Mouse (Mus musculus) lung, embryonic 15.5 days (tissue): ENCODE measurements around the gene Echs1. TPM values are rescaled to one million over a fixed set of nuclear protein-coding genes. Genes with fewer than 3 reads are reported as not detected.
A peak's percentile ranks its signal among the peaks of the same experiment; 100 is the strongest.

ENCODE experiments used
- ATAC-seq: fragments of 200-750 bp; cut with Nextera tagmentation; 2 replicates; pipeline ENCODE4 v1.8.0; 2017; ENCODE audit warnings: moderate number of reproducible peaks, borderline replicate concordance; ENCODE audit not compliant: low FRiP score, low TSS enrichment; ENCODE audit errors: extremely low read depth
- H3K27ac ChIP-seq: fragments of 300-500 bp; sonication (generic); 2 replicates; pipeline ENCODE4 v1.5.1; 2015; ENCODE audit warnings: moderate library complexity, mild to moderate bottlenecking, inconsistent platforms
- H3K27me3 ChIP-seq: fragments of 300-500 bp; sonication (generic); 2 replicates; pipeline ENCODE4 v1.6.1; 2015; ENCODE audit warnings: inconsistent platforms
- H3K36me3 ChIP-seq: fragments of 300-500 bp; sonication (generic); 2 replicates; pipeline ENCODE4 v1.6.1; 2015; ENCODE audit warnings: inconsistent platforms
- H3K4me1 ChIP-seq: fragments of 300-500 bp; sonication (generic); 2 replicates; pipeline ENCODE4 v1.6.1; 2015; ENCODE audit warnings: inconsistent platforms
- H3K4me2 ChIP-seq: fragments of 300-500 bp; sonication (generic); 2 replicates; pipeline ENCODE4 v1.6.1; 2015; ENCODE audit warnings: inconsistent platforms, mild to moderate bottlenecking, moderate library complexity
- H3K4me3 ChIP-seq: fragments of 300-500 bp; sonication (generic); 2 replicates; pipeline ENCODE4 v1.5.1; 2015; ENCODE audit warnings: mild to moderate bottlenecking, inconsistent platforms
- H3K9ac ChIP-seq: fragments of 300-500 bp; sonication (generic); 2 replicates; pipeline ENCODE4 v1.6.1; 2015; ENCODE audit warnings: inconsistent platforms
- H3K9me3 ChIP-seq: fragments of 300-500 bp; sonication (generic); 2 replicates; pipeline ENCODE4 v1.6.1; 2016; ENCODE audit warnings: inconsistent platforms
- WGBS: fragments of 180-500 bp; shearing (Covaris S2); methylation state at CpG from one replicate; pipeline ENCODE4 v1.1.7; 2015; 5-methylcytosine and 5-hydroxymethylcytosine counted together
- polyA plus RNA-seq: library from polyadenylated mRNA; unstranded; fragments of >200 nt; fragmentation: Nextera tagmentation; extraction: Ambion mirVana; gene quantifications from 2 replicates; pipeline ENCODE4 v1.2.1, GENCODE M21; 2015

Echs1 gene
- polyA plus RNA-seq, 1 experiment from 2014 or later = 147 TPM

- no peak overlapping the region for H3K4me2 ChIP-seq
- no peak for ATAC-seq
- no peak overlapping the region for H3K27ac ChIP-seq
- H3K4me1 ChIP-seq = 0 out of 2 replicates have a peak, but pooled peaks cover 2% of the 10 kb centered on the region
- no peaks in the 10 kb centered on the region for H3K27me3 ChIP-seq
- no peak overlapping the region for H3K9ac ChIP-seq
- H3K4me3 ChIP-seq = no peak overlapping the region
- peaks cover 58% of the 10 kb centered on the region for H3K36me3 ChIP-seq
- 56% methylated on average over 3 of the region's 3 CpGs for WGBS
- no peaks in the 10 kb centered on the region for H3K9me3 ChIP-seq
Measured at GRCm38 (mm10) chr7:140111943-140112342, 4.3 kb downstream of the Echs1 start.

- no peak overlapping the region for H3K4me2 ChIP-seq
- no peak overlapping the region for H3K27ac ChIP-seq
- no peak overlapping the region for H3K4me3 ChIP-seq
- peaks cover 10% of the 10 kb centered on the region; the same call in 1 of the 2 replicates for H3K4me1 ChIP-seq
- H3K9me3 ChIP-seq = no peaks in the 10 kb centered on the region
- ATAC-seq = no peak
- WGBS = 73% methylated on average over 4 of the region's 4 CpGs
- H3K27me3 ChIP-seq = no peaks in the 10 kb centered on the region
- H3K36me3 ChIP-seq = peaks cover 21% of the 10 kb centered on the region
- H3K9ac ChIP-seq = no peak overlapping the region
Measured at GRCm38 (mm10) chr7:140104009-140104408, 12.3 kb downstream of the Echs1 start.

GRCm38 (mm10) chr7:140101993-140102860, 14.0 kb downstream of the Echs1 start, which contains the start of gene Fuom:
TSS of gene Fuom (minus strand) at chr7:140102441.
- Histone ChIP-seq H3K36me3 (peaks cover 4% of the 10 kb centered on the region), H3K9ac (peak within 1 kb of the TSS; percentile 42), H3K4me2 (peak within 1 kb of the TSS; percentile 78), H3K9me3 (no peaks in the 10 kb centered on the region), H3K27ac (no peak within 1 kb of the TSS), H3K4me1 (peaks cover 10% of the 10 kb centered on the region; the same call in 1 of the 2 replicates), H3K27me3 (no peaks in the 10 kb centered on the region), H3K4me3 (peak within 1 kb of the TSS; percentile 49)
- peak; percentile 89 for ATAC-seq
- WGBS = 1% methylated on average over 30 of the region's 30 CpGs

- Histone ChIP-seq H3K27ac (no peak overlapping the region), H3K27me3 (no peaks in the 10 kb centered on the region), H3K4me3 (peak overlapping the region; percentile 49), H3K4me1 (peaks cover 10% of the 10 kb centered on the region; the same call in 1 of the 2 replicates), H3K9ac (peak overlapping the region; percentile 42; the same call in 1 of the 2 replicates), H3K36me3 (no peaks in the 10 kb centered on the region; the same call in 1 of the 2 replicates), H3K4me2 (peak overlapping the region; percentile 78), H3K9me3 (no peaks in the 10 kb centered on the region)
- 74% methylated on average over 10 of the region's 10 CpGs for WGBS
- no peak for ATAC-seq
Measured at GRCm38 (mm10) chr7:140101498-140101897, 14.8 kb downstream of the Echs1 start.

DNA sequence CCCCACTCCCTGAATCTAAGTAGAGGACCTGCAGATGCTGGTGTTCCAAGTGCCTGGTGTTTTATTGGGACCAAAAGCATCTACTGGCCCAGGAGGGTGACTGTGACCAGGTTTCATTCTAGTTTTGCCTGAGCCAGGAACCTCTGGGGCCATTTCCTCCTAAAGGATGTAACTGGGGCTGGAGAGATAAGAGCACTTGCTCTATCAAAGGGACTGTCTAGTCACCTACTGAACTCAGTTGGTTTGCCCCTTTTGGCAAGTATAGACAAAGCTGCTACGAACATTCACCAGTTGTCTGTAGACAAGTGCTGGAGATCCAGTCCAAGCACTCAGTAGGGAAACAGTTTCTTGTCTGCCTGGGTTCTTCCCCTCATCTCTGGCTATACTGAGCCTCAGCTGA, 17.8 kb downstream of the Echs1 start:
- ATAC-seq = no peak

GRCm38 (mm10) chr7:140096055-140096454, 20.2 kb downstream of the Echs1 start:
- H3K4me1 ChIP-seq = no peaks in the 10 kb centered on the region
- no peak overlapping the region for H3K27ac ChIP-seq
- H3K4me2 ChIP-seq = no peak overlapping the region
- H3K9ac ChIP-seq = no peak overlapping the region
- no peak overlapping the region for H3K4me3 ChIP-seq
- no peaks in the 10 kb centered on the region for H3K36me3 ChIP-seq
- H3K27me3 ChIP-seq = no peaks in the 10 kb centered on the region
- ATAC-seq = no peak
- no peaks in the 10 kb centered on the region for H3K9me3 ChIP-seq

More for the DNA sequence above, 17.8 kb downstream of the Echs1 start:
- Histone ChIP-seq H3K27me3 (no peaks in the 10 kb centered on the region), H3K9ac (no peak overlapping the region), H3K27ac (no peak overlapping the region), H3K9me3 (no peaks in the 10 kb centered on the region), H3K4me2 (no peak overlapping the region), H3K36me3 (no peaks in the 10 kb centered on the region), H3K4me3 (no peak overlapping the region), H3K4me1 (peaks cover 10% of the 10 kb centered on the region; the same call in 1 of the 2 replicates)
- 88% methylated on average over 1 of the region's 1 CpGs for WGBS

DNA sequence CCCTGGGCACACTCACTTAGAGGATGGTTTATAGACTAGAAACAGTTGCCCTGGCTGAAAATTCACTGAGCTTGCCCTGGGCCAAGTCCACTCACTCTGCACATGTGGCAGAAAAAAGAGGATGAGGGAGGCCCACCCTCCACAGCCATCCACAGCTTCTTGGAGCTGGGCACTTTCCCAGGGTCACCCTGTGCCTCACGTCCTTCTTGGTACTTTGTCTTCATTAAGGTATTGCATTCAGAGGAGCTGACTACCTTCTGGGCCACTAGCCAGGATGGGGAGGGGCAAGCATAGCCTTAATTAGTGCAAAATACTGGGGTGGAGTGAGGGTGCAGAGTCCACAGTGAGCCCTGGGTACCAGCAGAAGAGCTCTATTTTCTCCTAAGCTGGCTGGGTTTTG, 20.7 kb downstream of the Echs1 start:
- Histone ChIP-seq H3K9me3 (no peaks in the 10 kb centered on the region), H3K4me1 (no peaks in the 10 kb centered on the region), H3K4me2 (no peak overlapping the region), H3K27me3 (no peaks in the 10 kb centered on the region), H3K4me3 (no peak overlapping the region), H3K9ac (no peak overlapping the region), H3K27ac (no peak overlapping the region), H3K36me3 (no peaks in the 10 kb centered on the region)
- ATAC-seq = no peak
- 29% methylated on average over 1 of the region's 1 CpGs for WGBS

- Histone ChIP-seq H3K9ac (no peak overlapping the region), H3K27ac (no peak overlapping the region), H3K4me3 (no peak overlapping the region), H3K4me1 (no peaks in the 10 kb centered on the region), H3K36me3 (no peaks in the 10 kb centered on the region), H3K4me2 (no peak overlapping the region), H3K9me3 (no peaks in the 10 kb centered on the region), H3K27me3 (no peaks in the 10 kb centered on the region)
- no peak for ATAC-seq
- 29% methylated on average over 5 of the region's 5 CpGs for WGBS
Measured at GRCm38 (mm10) chr7:140094954-140095353, 21.3 kb downstream of the Echs1 start.

- no peak within 1 kb of the TSS for H3K4me3 ChIP-seq
- no peak within 1 kb of the TSS for H3K27ac ChIP-seq
- ATAC-seq = no peak
- H3K9me3 ChIP-seq = no peaks in the 10 kb centered on the region
- H3K4me2 ChIP-seq = no peak within 1 kb of the TSS
- H3K9ac ChIP-seq = no peak within 1 kb of the TSS
- H3K36me3 ChIP-seq = no peaks in the 10 kb centered on the region
- 57% methylated on average over 5 of the region's 5 CpGs for WGBS
- no peaks in the 10 kb centered on the region for H3K27me3 ChIP-seq
- no peaks in the 10 kb centered on the region for H3K4me1 ChIP-seq
Measured at GRCm38 (mm10) chr7:140092924-140093528, 23.2 kb downstream of the Echs1 start, which contains the start of gene Prap1. TSS of gene Prap1 (plus strand) at chr7:140093395.

DNA sequence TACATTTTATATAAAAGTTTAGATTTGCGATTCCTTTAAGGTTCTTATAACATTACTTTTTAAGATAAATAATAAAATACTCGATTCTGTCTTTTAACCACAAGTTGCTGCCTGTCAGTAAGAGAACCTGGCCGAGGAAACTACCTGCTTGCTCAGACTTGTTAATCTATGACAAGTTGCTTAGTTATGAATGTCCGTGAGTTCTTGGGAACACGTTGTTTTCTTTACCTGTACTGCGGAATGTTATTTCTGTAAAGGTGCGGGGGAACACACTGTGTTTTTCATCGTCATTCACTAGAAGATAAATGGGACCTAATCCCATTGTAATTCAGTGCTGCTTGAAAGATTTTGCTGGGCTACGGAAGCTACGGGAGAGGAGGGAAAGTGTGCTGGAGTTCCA, 25.7 kb downstream of the Echs1 start:
- no peaks in the 10 kb centered on the region for H3K36me3 ChIP-seq
- H3K27ac ChIP-seq = no peak overlapping the region
- ATAC-seq = no peak
- no peak overlapping the region for H3K4me3 ChIP-seq
- H3K9me3 ChIP-seq = no peaks in the 10 kb centered on the region
- H3K27me3 ChIP-seq = no peaks in the 10 kb centered on the region
- H3K9ac ChIP-seq = no peak overlapping the region
- no peak overlapping the region for H3K4me2 ChIP-seq
- H3K4me1 ChIP-seq = no peaks in the 10 kb centered on the region
- WGBS = 72% methylated on average over 10 of the region's 10 CpGs

- H3K27ac ChIP-seq = no peak within 1 kb of the TSS
- H3K4me3 ChIP-seq = no peak within 1 kb of the TSS
- peaks cover 42% of the 10 kb centered on the region for H3K27me3 ChIP-seq
- H3K9me3 ChIP-seq = no peaks in the 10 kb centered on the region
- H3K9ac ChIP-seq = no peak within 1 kb of the TSS
- no peaks in the 10 kb centered on the region for H3K36me3 ChIP-seq
- 8% methylated on average over 18 of the region's 18 CpGs for WGBS
- no peaks in the 10 kb centered on the region for H3K4me1 ChIP-seq
- no peak within 1 kb of the TSS for H3K4me2 ChIP-seq
- ATAC-seq = 0 out of 2 replicates have a peak, but pooled peaks have one; percentile 31
Measured at GRCm38 (mm10) chr7:140082242-140082678, 34.0 kb downstream of the Echs1 start, which contains the start of gene Caly. TSS of gene Caly (minus strand) at chr7:140082548.
